Mouse (Mus musculus) cerebellum, adult 8-10 months (tissue): Measurements from ENCODE around the gene Cdsn.

ENCODE experiments used
- DNase-seq: peaks from one replicate; pipeline ENCODE4 v3.0.0; 2022

The Cdsn gene

DNA sequence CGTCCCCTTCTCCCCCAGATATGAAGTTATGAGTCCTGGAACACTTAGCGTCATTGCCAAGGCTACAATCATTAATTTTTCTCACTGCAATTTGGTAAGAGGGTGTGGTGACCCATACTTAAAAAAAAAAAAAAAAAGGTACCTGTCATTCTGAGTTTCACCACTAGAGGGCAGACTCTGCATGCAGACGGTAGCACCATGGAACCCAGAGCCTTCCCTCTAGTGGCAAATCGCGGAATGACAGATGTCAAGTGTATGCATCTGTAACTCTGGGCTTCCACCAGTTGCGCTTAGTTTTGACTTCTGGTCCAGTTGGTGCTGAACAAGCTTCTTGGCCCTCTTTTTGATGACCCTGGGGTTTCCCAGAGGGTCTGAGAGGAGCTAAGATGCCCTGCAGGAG, 26.3 kb downstream of the Cdsn start:
- peak; percentile 67 for DNase-seq

DNA sequence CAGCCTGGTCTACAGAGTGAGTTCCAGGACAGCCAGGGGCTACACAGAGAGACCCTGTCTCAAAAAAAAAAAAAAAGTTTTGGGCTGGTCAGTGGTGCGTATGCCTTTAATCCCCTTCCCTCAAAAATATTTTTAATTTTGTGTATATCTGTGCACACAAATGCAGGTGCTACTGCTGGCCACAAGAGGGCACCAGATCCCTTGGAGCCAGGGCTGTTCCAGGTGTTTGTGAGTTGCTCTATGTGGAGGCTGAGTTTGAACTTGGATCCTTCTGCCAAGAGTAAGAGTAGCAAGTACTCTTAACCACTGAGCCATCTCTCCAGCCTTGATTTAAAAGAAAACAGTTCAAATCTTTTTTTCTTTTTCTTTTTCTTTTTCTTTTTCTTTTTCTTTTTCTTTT, 31.0 kb downstream of the Cdsn start:
- no peak for DNase-seq

DNA sequence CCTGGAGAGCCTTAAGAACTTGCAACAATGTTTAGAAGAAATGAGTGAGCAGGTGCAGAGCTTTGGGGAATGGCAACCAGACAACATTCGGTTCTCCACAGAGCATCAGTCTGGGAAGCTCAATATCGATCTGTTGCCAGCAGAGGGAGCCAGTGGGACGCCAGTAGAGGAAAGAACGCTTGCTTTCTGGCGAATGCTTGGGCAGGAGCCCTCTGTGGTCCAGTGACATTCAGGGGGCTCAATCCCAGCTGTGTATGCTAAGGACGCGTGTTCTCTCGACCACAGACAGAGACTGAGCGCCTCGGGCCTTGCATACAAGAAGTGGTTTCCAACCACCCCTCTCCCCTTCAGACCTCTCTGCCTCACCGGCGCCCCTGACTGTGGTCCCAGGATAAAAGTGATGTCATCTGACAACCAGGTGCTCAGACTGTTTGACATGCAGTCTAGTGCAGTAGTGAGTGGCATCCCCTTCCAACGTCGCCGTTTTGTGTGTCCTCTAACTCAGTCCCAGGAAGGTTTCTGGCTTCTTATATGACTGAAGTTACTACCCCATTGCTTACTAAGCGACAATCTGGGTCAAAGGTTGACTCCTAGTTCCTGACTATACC, 32.5 kb downstream of the Cdsn start:
- peak; percentile 72 for DNase-seq

DNA sequence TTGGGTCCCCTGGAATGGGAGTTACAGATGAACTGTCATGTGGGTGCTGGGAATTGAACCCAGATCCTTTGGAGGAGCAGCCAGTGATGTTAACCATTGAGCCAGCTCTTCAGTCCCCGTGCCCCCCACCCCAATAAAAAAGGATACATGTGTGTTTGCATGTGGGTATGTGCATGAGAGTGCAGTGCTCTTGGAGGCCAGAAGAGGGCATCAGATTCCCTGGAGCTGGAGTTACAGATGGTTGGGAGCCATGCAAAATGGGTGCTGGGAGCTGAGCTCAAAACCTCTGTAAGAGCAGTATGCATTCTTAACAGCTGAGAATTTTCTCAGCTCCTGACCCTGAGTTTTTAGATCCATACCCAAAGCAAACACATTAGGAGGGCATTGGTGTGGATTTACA, 35.4 kb downstream of the Cdsn start:
- DNase-seq = no peak

DNA sequence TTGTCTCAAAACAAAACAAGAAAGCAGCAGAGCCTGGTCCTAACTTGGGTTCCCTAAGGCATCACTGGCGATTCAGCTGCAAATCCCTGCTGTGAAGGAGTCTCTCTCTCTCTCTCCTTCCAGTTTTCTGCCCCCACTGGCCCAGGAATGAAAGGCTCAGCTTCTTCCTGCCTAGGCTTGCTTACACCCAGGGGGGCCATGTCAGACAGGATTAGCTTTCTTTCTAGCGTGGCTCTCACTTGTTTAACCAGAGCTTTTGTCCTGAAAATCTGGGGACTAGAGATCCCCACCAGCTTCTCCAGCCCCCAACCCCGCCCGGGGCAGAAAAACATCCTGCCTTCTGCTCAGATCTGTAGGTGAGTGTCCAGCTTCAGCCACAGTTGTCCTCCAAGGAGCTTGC, 36.5 kb downstream of the Cdsn start:
- DNase-seq = no peak

DNA sequence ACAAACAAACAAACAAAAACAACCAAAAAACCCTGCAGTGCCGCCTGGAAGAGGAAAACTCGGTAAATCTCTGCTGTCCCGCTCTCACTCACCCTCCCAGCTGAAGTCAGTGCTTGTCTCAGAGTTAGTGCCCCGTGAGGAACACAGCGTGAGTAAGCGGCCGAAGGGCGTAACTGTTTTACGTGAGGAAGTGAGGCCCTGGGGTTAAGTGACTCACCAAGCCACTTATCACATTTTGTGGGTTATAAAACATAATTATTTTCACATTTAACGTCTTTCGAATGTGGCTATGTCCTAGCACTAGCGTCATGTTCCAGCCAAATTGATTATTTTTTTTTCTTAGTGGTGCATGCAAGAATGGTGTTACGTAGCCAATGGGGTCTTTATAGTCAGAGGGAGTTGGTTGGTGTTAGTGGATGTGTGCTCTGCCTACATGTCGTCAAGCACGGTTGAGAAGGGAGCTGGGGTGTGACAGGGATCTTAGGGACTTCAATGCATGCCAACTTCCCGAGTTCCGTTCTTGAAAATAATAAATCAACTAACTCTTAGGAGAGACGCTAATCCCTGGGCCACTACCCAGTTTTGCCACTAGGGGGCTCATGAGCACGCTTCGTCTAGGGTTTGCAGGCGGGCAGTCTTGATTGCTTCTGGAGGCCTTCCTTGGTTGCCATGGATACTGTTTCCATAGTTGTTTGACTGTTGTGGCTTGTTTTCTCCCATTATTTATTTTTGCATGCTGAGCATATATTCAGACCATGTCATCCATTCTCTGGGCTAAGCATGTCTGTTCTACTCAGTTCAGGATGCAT, 38.7 kb downstream of the Cdsn start:
- peak; percentile 59 for DNase-seq

DNA sequence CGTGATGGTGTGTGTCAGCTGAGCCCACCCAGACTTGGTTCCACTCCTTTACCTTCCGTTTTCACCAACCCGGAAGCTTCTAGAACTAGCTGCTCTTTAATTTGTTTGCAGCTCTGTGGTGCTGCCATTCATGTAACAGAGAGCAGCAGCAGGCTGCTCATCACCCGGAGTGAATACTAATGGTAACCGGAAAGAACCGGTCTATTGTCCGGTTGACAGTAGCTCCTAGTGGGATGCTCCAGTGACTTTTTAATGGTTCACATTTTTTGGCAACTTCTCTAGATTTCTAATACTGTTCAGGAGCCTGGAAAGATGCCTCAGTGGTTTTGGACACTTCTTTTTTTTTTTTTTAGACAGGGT, 39.3 kb downstream of the Cdsn start:
- DNase-seq = no peak

DNA sequence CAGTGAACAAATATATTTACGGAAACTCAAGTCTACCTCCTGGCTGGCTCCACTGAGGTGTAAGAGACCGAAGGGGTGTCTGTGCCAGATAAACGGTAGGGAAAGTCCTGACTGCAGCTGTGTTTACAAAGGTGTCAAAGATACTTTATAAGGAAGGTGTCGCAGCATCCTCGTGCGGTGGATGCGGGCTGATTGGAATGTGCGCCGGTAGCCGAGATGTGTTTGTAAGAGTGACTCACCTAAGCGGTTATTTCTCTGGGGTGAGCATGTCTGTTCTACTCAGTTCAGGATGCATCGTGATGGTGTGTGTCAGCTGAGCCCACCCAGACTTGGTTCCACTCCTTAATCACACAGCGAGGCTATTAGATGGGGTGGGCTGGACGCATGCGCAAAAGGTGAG, 39.8 kb downstream of the Cdsn start:
- DNase-seq = no peak

DNA sequence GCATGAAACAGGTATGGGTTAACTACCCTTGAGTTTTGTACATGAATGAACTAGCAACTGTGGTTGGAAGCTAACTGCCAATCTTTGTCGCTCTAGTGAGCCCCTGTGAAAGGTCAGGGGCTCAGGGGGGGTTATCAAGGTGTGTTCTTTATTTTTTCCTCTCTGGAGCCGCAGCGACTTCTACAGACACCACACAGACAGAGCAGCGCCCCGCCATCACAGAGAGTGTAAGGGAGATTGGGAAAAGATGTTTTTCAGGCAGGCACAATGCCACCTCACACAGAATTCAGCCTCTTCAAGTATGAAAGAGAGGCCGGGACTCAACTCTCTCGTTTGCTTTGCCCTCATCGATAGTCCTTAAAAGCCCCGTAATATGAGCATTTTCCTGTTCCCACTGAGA, 40.2 kb downstream of the Cdsn start:
- DNase-seq = no peak

DNA sequence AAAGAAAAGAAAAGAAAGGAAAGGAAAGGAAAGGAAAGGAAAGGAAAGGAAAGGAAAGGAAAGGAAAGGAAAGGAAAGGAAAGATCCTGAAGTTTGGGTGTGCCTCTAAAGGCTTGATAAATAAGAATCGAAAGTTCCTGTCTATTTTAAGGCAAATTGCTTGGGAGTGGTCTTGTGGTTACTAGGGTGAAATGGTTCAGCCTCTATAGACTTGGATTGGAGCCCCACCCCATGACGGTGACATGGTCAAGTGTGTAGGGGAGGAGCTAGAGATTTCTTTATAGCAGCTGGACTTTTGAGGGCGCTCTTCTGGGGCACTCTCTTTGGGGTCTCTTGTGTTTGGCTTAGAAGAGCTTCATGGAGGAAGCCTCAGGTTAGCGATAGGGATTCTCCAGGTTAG, 41.9 kb downstream of the Cdsn start:
- no peak for DNase-seq

DNA sequence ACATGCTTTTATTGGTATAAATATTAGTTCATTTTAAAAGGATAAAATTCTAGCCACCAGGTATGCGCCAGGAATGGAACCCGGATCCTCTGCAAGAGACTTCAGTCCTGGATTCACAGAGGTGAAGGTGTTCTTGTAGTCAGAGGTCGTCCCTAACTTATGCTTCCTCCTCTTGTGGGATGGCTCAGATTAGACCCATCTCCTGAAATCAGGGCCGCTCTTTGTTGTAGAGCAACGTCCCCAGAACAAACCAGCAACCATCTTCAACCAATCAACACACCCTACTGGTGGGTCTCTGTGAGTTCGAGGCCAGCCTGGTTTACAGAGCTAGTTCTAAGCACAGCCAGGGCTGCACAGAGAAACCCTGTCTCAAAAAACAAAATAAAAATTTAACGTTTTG, 42.5 kb downstream of the Cdsn start:
- DNase-seq = no peak

DNA sequence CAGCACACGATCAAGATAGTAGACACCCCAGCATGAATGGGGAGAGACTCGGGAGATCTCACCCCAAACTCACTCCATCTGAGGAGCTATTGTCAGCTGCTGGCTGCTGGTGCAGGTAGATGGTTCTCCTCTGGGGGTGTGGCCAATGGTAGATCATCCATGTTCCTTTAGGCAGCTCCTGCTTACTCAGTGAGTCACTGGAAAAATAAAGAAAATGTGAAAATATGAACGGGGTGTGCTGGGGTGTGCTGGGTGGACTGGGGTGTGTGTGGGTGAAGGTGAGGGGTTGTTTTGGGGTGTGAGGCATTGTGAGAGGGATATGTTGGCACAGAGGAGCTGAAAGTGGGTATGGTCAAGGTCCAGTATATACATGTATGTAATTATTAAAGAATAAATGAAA, 45.5 kb downstream of the Cdsn start:
- no peak for DNase-seq

DNA sequence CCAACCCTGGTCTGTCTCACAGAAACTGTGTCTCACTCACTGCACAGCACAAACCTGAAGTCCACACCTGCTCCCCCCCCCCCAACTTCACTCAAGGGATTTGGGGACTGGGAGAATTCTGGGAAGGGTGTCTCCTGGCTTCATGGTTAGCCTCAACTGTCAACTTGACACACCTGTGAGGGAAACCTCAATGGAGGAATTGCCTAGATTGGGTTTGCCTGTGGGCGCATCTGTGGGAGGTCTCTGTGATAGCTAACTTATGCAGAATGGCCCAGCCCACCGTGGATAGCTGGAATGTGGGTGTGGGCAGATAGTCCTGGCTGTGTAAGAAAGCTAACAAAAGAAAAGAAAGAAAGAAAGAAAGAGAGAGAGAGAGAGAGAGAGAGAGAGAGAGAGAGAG, 49.3 kb downstream of the Cdsn start, which contains the start of gene Sfta2:
Gene Sfta2 (plus strand): TSS at position 301 of the 400 bp plus-strand sequence.
- no peak for DNase-seq

DNA sequence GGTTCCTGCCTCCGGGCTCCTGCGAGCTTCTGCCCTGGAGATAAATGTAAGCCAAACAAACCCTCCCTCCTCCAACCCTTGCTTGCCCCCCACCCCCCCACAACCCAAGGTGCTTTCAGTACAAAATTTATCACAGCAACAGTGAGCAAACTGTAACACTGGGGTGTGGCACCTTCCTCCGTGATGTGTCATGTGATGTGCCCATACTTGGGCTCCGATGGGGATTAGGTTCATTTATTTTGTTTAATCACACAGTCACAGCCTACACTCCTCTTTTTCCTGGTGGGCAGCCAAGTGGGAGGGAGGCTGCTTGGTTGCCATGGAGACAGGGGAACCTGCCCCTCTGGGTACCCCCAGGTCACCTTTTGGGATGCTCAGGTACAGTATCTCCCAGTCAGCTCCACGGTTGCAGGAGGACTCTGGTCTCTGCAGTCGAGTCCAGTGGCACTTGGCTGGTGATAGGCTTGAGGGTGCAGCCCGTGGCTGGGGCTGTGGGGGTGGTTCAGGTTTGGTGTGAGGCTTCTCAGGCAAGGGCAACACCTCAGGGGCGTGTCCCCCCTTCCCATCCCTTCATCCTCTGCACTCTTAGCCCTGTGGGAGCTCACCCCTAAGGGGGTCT, 49.9 kb downstream of the Cdsn start:
- DNase-seq = no peak
